Mouse (Mus musculus): ENCODE results near the gene A830031A19Rik. TPM values are rescaled to one million over a fixed set of nuclear protein-coding genes. Genes with fewer than 3 reads are reported as not detected.

Gene A830031A19Rik
- polyA plus RNA-seq, 1 experiment from 2014 or later = not detected

Small RNA genes within 50 kb of the gene (microRNA-seq; reads per million reads assigned to microRNA genes)
- not detected for gene Gm44381

Other genes starting within 250 kb of the A830031A19Rik start
- gene Papolg, start 179.8 kb downstream of the A830031A19Rik start, polyA plus RNA-seq (2014; fragmentation: Nextera tagmentation; extraction: Ambion mirVana) = 22.6 and 28.1 TPM in 2 replicates
- 117 and 121 TPM in 2 replicates for gene Bcl11a, start 3.0 kb upstream of the A830031A19Rik start, polyA plus RNA-seq (2014; fragmentation: Nextera tagmentation; extraction: Ambion mirVana)